Comparison of ENCODE assay signal across 27 mouse cellular contexts in the genomic region with DNA sequence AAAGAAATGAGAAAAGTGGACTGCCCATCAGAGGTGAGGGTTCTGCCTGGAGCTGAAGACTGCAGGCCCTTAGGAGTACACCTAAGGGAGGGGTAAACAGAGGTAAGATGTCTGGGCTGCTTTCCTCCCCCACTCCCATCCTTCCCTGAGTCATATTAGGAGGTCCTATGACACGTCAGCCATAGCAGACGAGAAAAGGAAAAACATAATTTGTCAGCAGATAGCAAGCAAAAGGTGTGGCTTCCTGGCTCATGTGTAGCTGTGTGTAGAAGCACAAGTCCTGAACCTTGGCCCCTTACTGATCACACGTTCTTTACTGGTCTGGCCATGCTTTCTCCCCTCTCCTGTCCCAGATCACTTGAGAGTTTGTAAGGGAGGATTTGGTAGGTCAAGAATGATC. TPM values are rescaled to one million over a fixed set of nuclear protein-coding genes. Genes with fewer than 3 reads are reported as not detected.
DNase-seq lines count a peak whose midpoint lies in the region; ATAC-seq lines count a peak whose summit lies in the region.
"Had no signal": no experiment of that assay in that cellular context is flagged by ENCODE, and none has a peak within 500 bp of the region (broad histone marks: within the 10 kb centered on the region; RNA-seq: fewer than 3 reads in every experiment).

No protein-coding gene starts in this region.

- no peak overlapping the region for H3K4me3 ChIP-seq in midbrain, embryonic 16.5 days (ENCODE audit: low read depth, low read length)
- H3K4me3 ChIP-seq: embryonic facial prominence, embryonic 10.5 days; forebrain, embryonic 15.5 days; heart, embryonic 12.5 days; hindbrain, embryonic 10.5 days; liver, embryonic 13.5 days had no signal

- no peaks in the 10 kb centered on the region for H3K27me3 ChIP-seq in midbrain, embryonic 16.5 days (ENCODE audit: control insufficient read depth, insufficient read depth, low read depth, low read length)
- H3K27me3 ChIP-seq: forebrain, embryonic 15.5 days; heart, embryonic 12.5 days; liver, embryonic 13.5 days had no signal

- no peak overlapping the region for H3K27ac ChIP-seq in midbrain, embryonic 16.5 days (ENCODE audit: low read length)
- H3K27ac ChIP-seq: embryonic facial prominence, embryonic 10.5 days; forebrain, embryonic 15.5 days; hindbrain, embryonic 10.5 days; hindbrain, postnatal 0 days; liver, embryonic 13.5 days had no signal

- H3K9ac ChIP-seq in midbrain, embryonic 16.5 days (ENCODE audit: low read depth, low read length): no peak overlapping the region
- H3K9ac ChIP-seq: forebrain, embryonic 15.5 days; heart, embryonic 12.5 days; liver, embryonic 13.5 days; lung, embryonic 14.5 days had no signal

- peak; percentile 75 for DNase-seq in CD4-positive helper T cell, adult 2 months (ENCODE audit: low read depth, low spot score)
- peak; percentile 84 for DNase-seq in induced T-regulatory cell, adult 2 months (ENCODE audit: low read depth)
- DNase-seq in natural killer cell, adult 2 months (ENCODE audit: low spot score in 2 of 2): peak; percentile 45
- DNase-seq in left cerebral cortex, adult 8-10 months (ENCODE audit: low spot score in 2 of 2): no peak
- no peak for DNase-seq in lung, postnatal 14 days
- no peak for DNase-seq in kidney, adult 18-20 months
- DNase-seq: adrenal gland, postnatal 25 days; B cell, adult 2 months; cerebellum, adult 11 months; cerebellum, adult 9-11 months; heart, postnatal 10 days; kidney, adult 9 months; kidney, postnatal 25 days; layer of hippocampus, postnatal 36 days; liver, embryonic 13.5 days; lung, embryonic 14.5 days; lung, postnatal 36 days; midbrain, embryonic 14.5 days; right cerebral cortex, adult 18-20 months; right cerebral cortex, postnatal 4 days had no signal

- no peak overlapping the region for H3K4me2 ChIP-seq in midbrain, embryonic 16.5 days (ENCODE audit: low read length)
- H3K4me2 ChIP-seq: forebrain, embryonic 15.5 days; heart, embryonic 12.5 days; liver, embryonic 13.5 days; lung, embryonic 14.5 days had no signal

- no peaks in the 10 kb centered on the region for H3K36me3 ChIP-seq in midbrain, embryonic 16.5 days (ENCODE audit: control insufficient read depth, insufficient read depth, low read length)
- H3K36me3 ChIP-seq: embryonic facial prominence, embryonic 10.5 days; forebrain, embryonic 15.5 days; heart, embryonic 12.5 days; hindbrain, embryonic 10.5 days; liver, embryonic 13.5 days had no signal

- H3K4me1 ChIP-seq in midbrain, embryonic 16.5 days (ENCODE audit: control insufficient read depth, insufficient read depth, low read length): no peaks in the 10 kb centered on the region
- H3K4me1 ChIP-seq: embryonic facial prominence, embryonic 10.5 days; forebrain, embryonic 15.5 days; hindbrain, embryonic 10.5 days; liver, embryonic 13.5 days had no signal

- WGBS in midbrain, embryonic 16.5 days: 80% methylated on average over 3 of the region's 3 CpGs

- H3K9me3 ChIP-seq in midbrain, embryonic 16.5 days (replicated peaks; ENCODE audit: control insufficient read depth, low read length, poor library complexity, severe bottlenecking): no peaks in the 10 kb centered on the region
- H3K9me3 ChIP-seq: embryonic facial prominence, embryonic 10.5 days; forebrain, embryonic 15.5 days; heart, embryonic 12.5 days; hindbrain, embryonic 10.5 days; liver, embryonic 13.5 days had no signal

- ATAC-seq in CD4-positive, CD25-positive, alpha-beta regulatory T cell, adult 4 months: peak; percentile 65
- ATAC-seq in midbrain, embryonic 16.5 days: no peak
- ATAC-seq: forebrain, embryonic 15.5 days; hindbrain, postnatal 0 days had no signal

RNA-seq across cellular contexts. Expression of a gene that starts 12.8 kb away (rescaled TPM):
- polyA plus RNA-seq in CD4-positive, CD25-positive, alpha-beta regulatory T cell, adult 4 months (2017; shearing (Covaris generic)): 100 to 1,000 TPM; 437 to 460 TPM
- 3.4 and 5.1 TPM in 2 replicates for polyA plus RNA-seq in midbrain, embryonic 16.5 days (2015; fragmentation: Nextera tagmentation; extraction: Ambion mirVana)
- total RNA-seq in left cerebral cortex, adult 8-10 months (2022): 1 to 10 TPM; 6.3 to 7.3 (median 6.8) TPM

Comparison
In these comparisons a context has a peak if more than half of its experiments do, and no peak if none do; other contexts are left out.
1. DNase-seq: peak in CD4-positive helper T cell, adult 2 months (single experiment), induced T-regulatory cell, adult 2 months (single experiment) and natural killer cell, adult 2 months (2 of 2); none in left cerebral cortex, adult 8-10 months (0 of 2), lung, postnatal 14 days (single experiment) and kidney, adult 18-20 months (single experiment).
2. RNA of a gene that starts 12.8 kb away (polyA plus RNA-seq): 437 to 460 TPM in CD4-positive, CD25-positive, alpha-beta regulatory T cell, adult 4 months; 3.4 to 5.1 TPM in midbrain, embryonic 16.5 days; every median in the first group is over 10 times any median in the second.